Mouse (Mus musculus) CH12.LX (cell line): Measurements from ENCODE around the gene Nrros. TPM values are rescaled to one million over a fixed set of nuclear protein-coding genes. Genes with fewer than 3 reads are reported as not detected.

ENCODE experiments used
- DNase-seq: peaks from one replicate; pipeline ENCODE4 v3.0.0-alpha.2; 2013; ENCODE audit errors: extremely low read depth
- H3K27ac ChIP-seq: 2 replicates; pipeline ENCODE4 v1.5.1; 2012; ENCODE audit warnings: low read depth, mild to moderate bottlenecking, control low read depth, moderate library complexity; ENCODE audit not compliant: insufficient read depth
- H3K27me3 ChIP-seq: replicated peaks from 2 replicates; pipeline ENCODE3; 2012; ENCODE audit warnings: inconsistent platforms
- H3K36me3 ChIP-seq, 2 experiments: replicated peaks in 1 of 2; 2 replicates each; pipeline versions ENCODE3 to v1.6.1; 2012; ENCODE audit warnings: inconsistent platforms in 1 of 2, low read length in 1 of 2, mild to moderate bottlenecking in 1 of 2, mixed read lengths in 1 of 2, moderate library complexity in 1 of 2; ENCODE audit not compliant: control insufficient read depth in 1 of 2, insufficient read depth in 1 of 2
- H3K4me1 ChIP-seq, 2 experiments: 2 replicates each; pipeline ENCODE4 v1.6.1; 2012; ENCODE audit warnings: inconsistent platforms in 1 of 2, moderate library complexity in 1 of 2; ENCODE audit not compliant: insufficient read depth in 2 of 2, control insufficient read depth in 1 of 2
- H3K4me2 ChIP-seq: 2 replicates; pipeline ENCODE4 v1.6.1; 2012; ENCODE audit warnings: low read depth, mild to moderate bottlenecking, control low read depth; ENCODE audit not compliant: poor library complexity, insufficient read depth, severe bottlenecking
- H3K4me3 ChIP-seq, 3 experiments: fragments of 150-350 bp in 1 of 3; sonication (generic) in 1 of 3; replicated peaks in 1 of 3; 2 replicates each; pipeline versions ENCODE3 to v1.5.1; 2011 to 2012; ENCODE audit warnings: low read depth in 2 of 3, low read length in 2 of 3, mild to moderate bottlenecking in 2 of 3, moderate library complexity in 2 of 3, control low read depth in 1 of 3, improper control_type of control experiment in 1 of 3, inconsistent platforms in 1 of 3, mixed read lengths in 1 of 3; ENCODE audit not compliant: poor library complexity in 1 of 3
- H3K79me2 ChIP-seq: replicated peaks from 2 replicates; pipeline ENCODE4 v1.6.1; 2012; ENCODE audit warnings: mild to moderate bottlenecking, moderate library complexity; ENCODE audit not compliant: control insufficient read depth, poor library complexity, insufficient read depth, severe bottlenecking; ENCODE audit errors: extremely low read depth
- H3K9ac ChIP-seq: 2 replicates; pipeline ENCODE4 v1.6.1; 2012; ENCODE audit warnings: low read depth, mild to moderate bottlenecking, control low read depth, moderate library complexity; ENCODE audit not compliant: insufficient read depth
- H3K9me3 ChIP-seq: replicated peaks from 2 replicates; pipeline ENCODE3; 2012; ENCODE audit warnings: low read length, inconsistent platforms, mixed read lengths
- BHLHE40 ChIP-seq: IDR thresholded peaks from 2 replicates; pipeline ENCODE4 v1.6.1; 2011; ENCODE audit warnings: mild to moderate bottlenecking, low read depth, low read length, improper control_type of control experiment
- CHD1 ChIP-seq: IDR thresholded peaks from 2 replicates; pipeline ENCODE4 v1.6.1; 2012; ENCODE audit warnings: low read depth, low read length, improper control_type of control experiment, inconsistent platforms
- CHD2 ChIP-seq: IDR thresholded peaks from 2 replicates; pipeline ENCODE4 v1.6.1; 2011; ENCODE audit warnings: low read length, improper control_type of control experiment
- EP300 ChIP-seq: IDR thresholded peaks from 2 replicates; pipeline ENCODE4 v1.6.1; 2011; ENCODE audit warnings: low read length, improper control_type of control experiment
- ETS1 ChIP-seq: conservative IDR thresholded peaks from 2 replicates; pipeline ENCODE4 v1.6.1; 2012; ENCODE audit warnings: low read depth, mild to moderate bottlenecking, inconsistent platforms, low read length, improper control_type of control experiment, moderate library complexity
- GABPA ChIP-seq: IDR thresholded peaks from 2 replicates; pipeline ENCODE4 v1.6.1; 2012; ENCODE audit warnings: low read depth, low read length, improper control_type of control experiment, inconsistent platforms; ENCODE audit not compliant: insufficient replicate concordance
- JUND ChIP-seq: conservative IDR thresholded peaks from 2 replicates; pipeline ENCODE4 v1.6.1; 2011; ENCODE audit warnings: low read depth, low read length, improper control_type of control experiment
- MAX ChIP-seq: IDR thresholded peaks from 2 replicates; pipeline ENCODE4 v1.6.1; 2011; ENCODE audit warnings: low read length, improper control_type of control experiment
- MEF2A ChIP-seq: IDR thresholded peaks from 2 replicates; pipeline ENCODE4 v1.6.1; 2014; ENCODE audit warnings: low read depth, mild to moderate bottlenecking, inconsistent platforms, low read length, improper control_type of control experiment, borderline replicate concordance
- MXI1 ChIP-seq: IDR thresholded peaks from 2 replicates; pipeline ENCODE4 v1.6.1; 2011; ENCODE audit warnings: mild to moderate bottlenecking, low read depth, low read length, improper control_type of control experiment
- MYC ChIP-seq: IDR thresholded peaks from 2 replicates; pipeline ENCODE4 v1.6.1; 2011; ENCODE audit warnings: low read depth, mild to moderate bottlenecking, improper control_type of control experiment, low read length
- NELFE ChIP-seq: IDR thresholded peaks from 2 replicates; pipeline ENCODE4 v1.6.1; 2011; ENCODE audit warnings: low read depth, low read length, improper control_type of control experiment
- NRF1 ChIP-seq: IDR thresholded peaks from 2 replicates; pipeline ENCODE4 v1.6.1; 2014; ENCODE audit warnings: low read depth, mild to moderate bottlenecking, inconsistent platforms, low read length, improper control_type of control experiment, moderate library complexity
- POLR2A ChIP-seq: IDR thresholded peaks from 2 replicates; pipeline ENCODE4 v1.6.1; 2011; ENCODE audit warnings: low read depth, mild to moderate bottlenecking, improper control_type of control experiment, low read length
- POLR2AphosphoS2 ChIP-seq: IDR thresholded peaks from 2 replicates; pipeline ENCODE4 v1.6.1; 2011; ENCODE audit warnings: low read depth, low read length, improper control_type of control experiment
- RAD21 ChIP-seq: IDR thresholded peaks from 2 replicates; pipeline ENCODE4 v1.6.1; 2011; ENCODE audit warnings: low read depth, mild to moderate bottlenecking, low read length, improper control_type of control experiment, moderate library complexity
- RCOR1 ChIP-seq: conservative IDR thresholded peaks from 2 replicates; pipeline ENCODE4 v1.6.1; 2012; ENCODE audit warnings: low read depth, mild to moderate bottlenecking, inconsistent platforms, low read length, improper control_type of control experiment
- SMC3 ChIP-seq: IDR thresholded peaks from 2 replicates; pipeline ENCODE4 v1.6.1; 2011; ENCODE audit warnings: low read depth, low read length, improper control_type of control experiment
- TBP ChIP-seq: conservative IDR thresholded peaks from 2 replicates; pipeline ENCODE4 v1.6.1; 2011; ENCODE audit warnings: low read depth, low read length, improper control_type of control experiment
- TCF12 ChIP-seq: IDR thresholded peaks from 2 replicates; pipeline ENCODE4 v1.6.1; 2014; ENCODE audit warnings: low read depth, mild to moderate bottlenecking, inconsistent platforms, low read length, improper control_type of control experiment
- UBTF ChIP-seq: IDR thresholded peaks from 2 replicates; pipeline ENCODE4 v1.6.1; 2012; ENCODE audit warnings: low read depth, mild to moderate bottlenecking, inconsistent platforms, low read length, improper control_type of control experiment, moderate library complexity
- USF1 ChIP-seq: IDR thresholded peaks from 2 replicates; pipeline ENCODE4 v1.6.1; 2014; ENCODE audit warnings: low read depth, mild to moderate bottlenecking, inconsistent platforms, low read length, improper control_type of control experiment
- USF2 ChIP-seq: conservative IDR thresholded peaks from 2 replicates; pipeline ENCODE4 v1.6.1; 2011; ENCODE audit warnings: low read depth, low read length, improper control_type of control experiment
- ZC3H11A ChIP-seq: IDR thresholded peaks from 2 replicates; pipeline ENCODE4 v1.6.1; 2012; ENCODE audit warnings: low read depth, mild to moderate bottlenecking, inconsistent platforms, low read length, improper control_type of control experiment
- ZKSCAN1 ChIP-seq: IDR thresholded peaks from 2 replicates; pipeline ENCODE4 v1.6.1; 2012; ENCODE audit warnings: low read depth, inconsistent platforms, low read length, improper control_type of control experiment, borderline replicate concordance
- ZNF384 ChIP-seq: IDR thresholded peaks from 2 replicates; pipeline ENCODE4 v1.6.1; 2012; ENCODE audit warnings: low read depth, low read length, improper control_type of control experiment, inconsistent platforms
- dilution Hi-C: fragments of 300-500 bp; cut with MboI; formaldehyde crosslinking; loops from 2 replicates; pipeline ENCODE4 v1.14.3; 2020; ENCODE audit warnings: low sequenced_read_pairs; ENCODE audit not compliant: extremely low pct_unique_long_range_greater_than_20kb, extremely low pct_ligation_motif_present
- in situ Hi-C: fragments of 300-500 bp; cut with MboI; formaldehyde crosslinking; loops from 3 replicates; pipeline ENCODE4 v1.14.3; 2019; ENCODE audit warnings: low sequenced_read_pairs, low pct_ligation_motif_present, low pct_unique_long_range_greater_than_20kb, mixed read lengths
- polyA plus RNA-seq: library from polyadenylated mRNA; unstranded; fragments of >175 nt; gene quantifications from 2 replicates; pipeline ENCODE4 v1.2.1, GENCODE M21; 2012; ENCODE audit warnings: low read depth; ENCODE audit not compliant: insufficient read length
- total RNA-seq, 2 experiments: library from RNA; depleted of rRNA; stranded (reverse); fragments of 300-350 nt in 1 of 2; fragments of >200 nt in 1 of 2; gene quantifications; 2 replicates each; pipeline ENCODE4 v1.2.3; 2012 to 2014

Nrros gene
- total and polyA plus RNA-seq, 3 experiments = 49.6 to 71.0 (median 64.3) TPM

DNA sequence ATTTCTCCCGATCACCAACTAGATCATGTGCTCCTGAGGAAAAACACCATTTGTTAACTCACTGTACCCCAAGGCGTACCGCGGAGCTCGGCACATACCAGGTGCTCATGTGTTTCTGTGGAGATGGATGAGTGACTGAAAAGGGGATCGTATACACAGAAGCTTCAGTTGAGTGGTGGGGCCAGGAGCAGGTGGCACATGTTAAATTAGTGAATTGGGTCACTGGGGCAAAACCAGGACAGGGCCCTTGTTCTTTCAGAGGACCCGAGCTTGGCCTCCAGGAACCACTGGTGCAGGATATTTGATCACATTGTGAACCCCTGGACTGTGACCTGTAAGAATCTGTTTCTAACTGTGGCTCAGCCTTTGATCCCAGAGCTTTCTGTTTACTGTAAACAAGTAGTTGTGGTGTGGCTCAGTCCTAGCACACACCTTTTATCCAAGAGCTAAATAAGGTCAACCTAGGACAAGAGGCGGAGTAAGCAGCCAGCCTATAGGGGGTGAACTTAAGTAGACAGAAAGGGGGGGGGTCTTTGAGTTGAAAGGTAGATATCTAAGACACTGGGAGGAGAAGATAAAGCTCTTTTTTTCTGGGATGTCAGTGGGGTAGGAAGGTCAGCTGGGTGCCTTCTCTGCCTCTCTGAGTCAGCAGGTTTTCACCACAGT, 9.1 kb upstream of the Nrros start:
- no peaks in the 10 kb centered on the region for H3K79me2 ChIP-seq
- peaks cover 4% of the 10 kb centered on the region for H3K9me3 ChIP-seq
- dilution Hi-C loops = no loop called here
- H3K27me3 ChIP-seq = no peaks in the 10 kb centered on the region
- no peak overlapping the region for H3K4me3 ChIP-seq
- DNase-seq = no peak
- peaks cover 30 to 80% of the 10 kb centered on the region in 2 experiments for H3K4me1 ChIP-seq
- in situ Hi-C loops = no loop called here
- TF ChIP-seq CHD1 (no peak), POLR2AphosphoS2 (no peak)
- TF ChIP-seq, all 38 proteins: peak for 0
- Histone ChIP-seq H3K27ac (no peak overlapping the region), H3K36me3 (no peaks in the 10 kb centered on the region), H3K4me2 (no peak overlapping the region), H3K9ac (no peak overlapping the region)

DNA sequence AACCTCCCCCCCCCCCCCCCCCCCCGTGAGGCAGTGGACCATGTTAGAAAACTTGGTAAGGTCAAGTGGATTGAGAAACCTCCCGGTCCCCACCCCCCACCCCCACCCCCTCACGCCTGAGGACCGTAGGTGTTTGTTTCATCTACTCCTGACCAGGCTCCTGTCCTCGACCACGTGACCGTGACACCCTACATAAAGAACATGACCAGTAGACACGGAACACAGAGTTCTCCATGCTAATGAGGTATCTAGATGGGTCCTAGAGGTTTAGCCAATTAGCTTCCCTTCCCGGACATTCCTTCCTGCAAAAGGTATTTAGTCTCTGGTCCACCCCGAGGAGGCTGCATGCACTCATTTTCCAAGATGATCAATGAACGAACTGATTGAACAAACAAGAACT, 8.0 kb upstream of the Nrros start:
- no peaks in the 10 kb centered on the region for H3K27me3 ChIP-seq
- peaks cover 4% of the 10 kb centered on the region for H3K9me3 ChIP-seq
- no peak overlapping the region for H3K4me3 ChIP-seq
- peak; percentile 33; the same call in 1 of the 2 replicates for TF ChIP-seq CHD2
- no peak for TF ChIP-seq POLR2A
- TF ChIP-seq MAX = peak; percentile 55; the same call in 1 of the 2 replicates
- no peak for TF ChIP-seq ZC3H11A
- peak; percentile 54 for TF ChIP-seq USF1
- 0 out of 2 replicates have a peak, but pooled peaks have one; percentile 25 for TF ChIP-seq BHLHE40
- TF ChIP-seq NELFE = no peak
- peak; percentile 41; the same call in 1 of the 2 replicates for TF ChIP-seq USF2
- no peak for TF ChIP-seq NRF1
- no peak for TF ChIP-seq EP300
- TF ChIP-seq MXI1 = no peak
- no peak for TF ChIP-seq MEF2A
- 0 out of 2 replicates have a peak, but pooled peaks have one; percentile 8 for TF ChIP-seq MYC
- TF ChIP-seq TBP = no peak
- no peak for TF ChIP-seq ZKSCAN1
- no peak for TF ChIP-seq GABPA
- TF ChIP-seq ZNF384 = no peak
- 0 out of 2 replicates have a peak, but pooled peaks have one; percentile 6 for TF ChIP-seq ETS1
- no peak for TF ChIP-seq JUND
- TF ChIP-seq TCF12 = no peak
- TF ChIP-seq RAD21 = no peak
- no peak for TF ChIP-seq RCOR1
- no peak for TF ChIP-seq UBTF
- no peak for TF ChIP-seq SMC3
- peaks cover 30 to 77% of the 10 kb centered on the region in 2 experiments for H3K4me1 ChIP-seq
- no peak overlapping the region for H3K27ac ChIP-seq
- dilution Hi-C loops (no loop called here), in situ Hi-C loops (no loop called here)
- H3K36me3 ChIP-seq = no peaks in the 10 kb centered on the region
- H3K4me2 ChIP-seq = peak overlapping the region; percentile 1; the same call in 1 of the 2 replicates
- no peak overlapping the region for H3K9ac ChIP-seq
- no peak for DNase-seq
- H3K79me2 ChIP-seq = no peaks in the 10 kb centered on the region
